Mouse (Mus musculus) retina, postnatal 1 day (tissue): Measurements from ENCODE around the gene Trmt1l.
"Not testable (repeated sequence)": the region's sequence is repeated elsewhere in the genome, so short reads cannot be mapped to it uniquely, and the experiment has no call there.

ENCODE experiments used
- DNase-seq: peaks from one replicate; pipeline ENCODE4 v3.0.0-alpha.2; 2012

Gene Trmt1l

DNA sequence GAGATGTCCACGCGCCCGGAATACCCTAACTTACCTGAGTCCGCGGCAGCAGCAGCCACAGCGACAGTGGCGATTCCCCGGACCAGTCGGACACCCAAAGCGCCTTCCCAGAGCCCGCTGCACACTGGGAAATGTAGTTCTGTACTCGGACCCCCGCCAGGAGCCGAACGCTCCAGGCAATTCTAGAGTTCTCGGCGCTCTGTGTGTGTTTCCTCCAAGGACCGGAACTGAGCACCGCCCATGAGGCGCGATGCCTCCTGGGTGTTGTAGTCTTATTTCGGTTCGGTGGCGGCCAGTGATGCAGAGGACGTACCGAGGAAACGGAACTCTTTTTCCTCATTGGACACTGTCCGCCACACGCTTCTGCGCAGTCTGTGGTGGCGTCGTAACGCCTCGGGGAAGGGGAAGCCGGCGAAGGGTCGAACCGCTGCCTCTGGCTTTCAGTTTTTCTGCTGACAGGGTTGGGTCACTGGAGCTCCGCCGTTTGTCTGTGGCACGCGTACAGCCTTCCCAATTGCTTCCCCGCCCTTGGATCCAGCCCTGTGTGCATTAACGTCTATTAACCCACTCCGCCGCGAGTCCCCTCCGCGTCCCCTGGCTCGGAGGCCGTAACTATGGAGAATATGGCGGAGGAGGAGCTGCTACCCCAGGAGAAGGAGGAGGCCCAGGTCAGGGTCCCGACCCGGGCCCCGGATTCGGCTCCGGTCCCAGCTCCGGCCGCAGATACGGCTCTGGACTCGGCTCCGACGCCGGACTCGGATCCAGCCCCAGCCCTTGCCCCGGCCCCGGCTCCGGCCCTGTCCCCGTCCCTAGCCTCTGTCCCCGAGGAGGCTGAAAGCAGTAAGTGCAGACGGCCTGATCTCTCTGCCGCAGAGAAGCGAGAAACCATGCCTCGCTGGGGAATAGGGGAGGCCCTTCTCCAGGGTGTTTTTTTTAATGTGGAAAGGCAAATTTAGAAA is at the start of gene Trmt1l, which contains the start of gene Swt1:
Gene Trmt1l, plus strand, starts transcription at position 280 of the 959 bp plus-strand sequence.
Gene Swt1, minus strand, starts transcription at position 193 of the 959 bp plus-strand sequence.
- DNase-seq = peak; percentile 100

DNA sequence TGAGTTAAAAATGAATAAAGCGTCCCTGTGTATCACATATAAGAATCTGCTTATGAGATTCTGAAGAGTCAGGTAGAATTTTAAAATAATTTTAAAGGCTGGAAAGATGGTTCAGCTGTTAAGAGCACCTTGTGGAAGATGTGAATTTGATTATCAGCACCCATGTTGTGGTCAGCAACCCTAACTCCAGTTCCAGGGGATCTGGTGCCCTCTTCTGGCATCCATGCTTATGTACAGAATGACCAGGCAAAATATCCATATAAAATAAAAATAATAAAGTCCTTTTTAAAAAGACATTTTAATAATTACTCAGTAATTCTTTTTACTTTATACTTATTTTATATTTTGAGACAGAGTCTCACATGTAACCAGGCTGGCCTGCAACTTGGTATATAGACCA is 38.3 kb upstream of the Trmt1l start:
- DNase-seq = peak; percentile 18

DNA sequence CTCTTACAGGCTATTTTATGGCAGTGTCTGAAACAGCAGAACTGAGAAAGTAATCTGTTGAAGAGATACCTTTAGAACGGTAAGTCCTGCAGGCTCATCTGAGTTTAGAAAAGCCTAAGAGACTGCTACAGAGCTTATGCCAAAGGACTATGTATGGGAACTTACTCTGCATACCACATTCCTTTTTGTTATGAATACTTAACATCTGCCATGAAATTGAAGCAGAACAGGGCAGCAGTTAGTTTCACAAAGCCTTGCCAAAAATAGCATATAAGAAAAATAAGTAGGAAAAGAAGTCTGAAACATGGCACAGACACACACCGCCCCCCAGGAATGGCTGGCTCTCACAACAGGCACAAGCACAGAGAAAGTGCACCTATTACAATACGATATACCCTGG is 18.5 kb upstream of the Trmt1l start:
- DNase-seq = no peak

DNA sequence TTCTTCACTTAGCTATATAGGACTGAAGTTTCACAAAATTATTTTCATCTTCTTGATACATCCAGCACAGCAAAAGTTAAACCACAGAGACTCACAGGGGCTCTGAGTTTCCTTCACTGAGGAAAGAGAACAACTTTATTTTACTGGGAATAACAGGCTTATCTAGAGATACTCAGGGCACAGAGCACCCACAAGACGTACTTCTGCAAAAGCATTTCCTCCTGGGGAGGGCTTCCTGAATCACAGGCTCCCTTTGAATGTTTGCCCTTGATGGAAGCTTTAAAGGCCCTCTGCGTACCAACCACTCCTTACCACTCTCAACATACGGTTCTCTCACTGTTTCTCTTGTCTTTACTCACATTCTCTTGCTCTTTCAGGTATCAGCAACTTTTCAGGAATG is 6.2 kb upstream of the Trmt1l start:
- DNase-seq = no peak

DNA sequence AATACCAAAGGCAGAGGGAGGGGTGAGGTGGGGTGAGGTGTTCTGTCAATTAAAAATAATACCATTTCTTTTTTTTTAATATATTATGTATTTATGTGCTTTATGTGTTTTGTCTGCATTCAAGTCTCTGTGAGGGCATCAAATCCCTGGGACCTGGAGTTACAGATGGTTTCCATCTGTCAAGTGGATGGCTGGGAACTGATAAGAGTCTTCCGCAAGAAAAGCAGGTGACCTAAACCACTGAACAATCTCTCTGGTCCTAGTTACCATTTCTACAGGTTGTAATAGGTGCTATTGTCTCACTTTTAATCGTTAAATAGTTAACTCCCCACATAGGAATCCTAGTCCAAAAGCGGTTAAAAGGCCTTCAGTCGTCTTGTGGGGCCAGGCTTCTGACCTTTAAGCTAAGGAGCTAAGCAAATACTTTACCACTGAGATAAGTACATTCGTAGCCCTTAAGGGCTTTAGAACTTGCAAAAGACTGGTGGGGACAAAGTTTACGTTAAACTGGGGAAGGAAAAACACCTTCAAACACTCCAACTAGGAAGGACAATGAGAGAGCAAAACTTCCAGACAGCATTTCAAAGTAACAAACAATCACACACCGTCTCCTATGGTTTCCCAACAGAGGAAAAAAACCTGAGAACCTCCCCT is 1.3 kb upstream of the Trmt1l start:
- no peak for DNase-seq

DNA sequence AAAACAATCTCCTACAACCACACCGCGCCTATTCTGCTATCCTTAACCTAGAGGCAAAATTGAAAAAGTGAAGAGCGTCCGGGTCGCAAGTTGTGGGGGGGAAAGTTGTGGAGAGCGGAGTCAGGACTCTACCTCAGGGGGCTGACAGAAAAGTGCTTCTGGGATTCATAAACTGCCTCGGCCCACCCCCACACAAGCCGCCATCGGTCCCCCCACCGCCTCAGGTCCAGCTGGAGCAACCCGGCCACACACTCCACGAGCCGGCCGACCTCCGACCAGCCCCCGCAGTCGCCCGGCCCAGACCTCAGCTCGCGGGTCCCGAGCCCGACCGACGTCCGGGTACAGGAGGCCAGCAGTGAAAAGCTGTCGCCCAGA is 467 bp upstream of the Trmt1l start:
- no peak for DNase-seq

DNA sequence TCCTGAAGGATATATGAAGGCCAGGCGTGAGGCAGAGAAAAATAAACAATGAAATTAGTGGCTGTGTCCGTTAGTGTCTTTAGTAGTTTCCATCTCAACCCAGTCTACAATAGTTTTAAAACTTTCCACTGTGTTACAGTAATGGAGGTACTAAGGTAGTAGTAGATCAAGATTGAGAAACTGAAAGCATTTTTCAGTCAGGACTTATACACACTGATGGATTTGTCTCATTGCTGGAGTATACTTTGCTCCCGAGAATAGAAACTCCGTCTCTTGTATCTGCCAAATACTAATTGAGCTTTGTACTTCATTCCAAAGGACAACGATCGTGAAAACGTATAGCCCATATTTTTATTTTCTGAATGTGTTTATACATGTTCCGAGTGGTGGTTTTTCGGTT is 974 bp downstream of the Trmt1l start:
- DNase-seq = no peak

DNA sequence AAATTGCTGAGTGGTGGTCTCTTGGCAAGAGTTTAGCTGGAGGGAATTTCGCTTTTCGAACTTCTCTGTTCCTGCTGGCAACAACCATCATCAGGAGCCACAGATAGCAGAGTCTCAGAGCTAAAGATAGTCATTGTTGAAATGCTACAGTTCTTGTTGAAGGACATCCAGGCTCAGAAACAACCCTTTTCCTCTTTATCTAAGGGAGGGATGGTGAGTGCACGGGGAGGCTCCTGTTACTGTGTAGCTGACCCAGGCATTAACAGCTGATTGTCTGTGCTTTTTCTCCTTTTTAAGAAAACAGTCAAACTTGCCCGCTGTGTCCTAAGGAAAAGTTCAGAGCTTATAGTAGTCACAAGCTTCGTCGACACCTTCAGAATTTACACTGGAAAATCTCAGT is 7.1 kb downstream of the Trmt1l start:
- no peak for DNase-seq

DNA sequence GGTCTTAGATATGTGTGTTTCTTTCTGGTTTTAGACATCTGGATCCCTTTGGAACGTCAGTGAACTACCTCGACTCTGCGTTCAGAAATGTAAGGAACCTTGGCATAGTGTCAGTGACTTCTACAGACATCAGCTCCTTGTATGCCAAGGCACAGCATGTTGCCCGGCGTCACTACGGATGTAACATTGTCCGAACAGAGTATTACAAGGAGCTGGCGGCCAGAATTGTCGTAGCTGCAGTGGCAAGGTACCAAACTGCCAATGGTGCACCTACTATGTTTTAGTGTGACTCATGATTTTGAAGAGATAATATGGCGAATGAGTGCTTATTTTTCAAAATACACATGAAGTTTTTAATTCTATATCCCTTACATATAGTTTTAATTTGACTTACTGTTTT is 21.5 kb downstream of the Trmt1l start:
- DNase-seq = no peak

DNA sequence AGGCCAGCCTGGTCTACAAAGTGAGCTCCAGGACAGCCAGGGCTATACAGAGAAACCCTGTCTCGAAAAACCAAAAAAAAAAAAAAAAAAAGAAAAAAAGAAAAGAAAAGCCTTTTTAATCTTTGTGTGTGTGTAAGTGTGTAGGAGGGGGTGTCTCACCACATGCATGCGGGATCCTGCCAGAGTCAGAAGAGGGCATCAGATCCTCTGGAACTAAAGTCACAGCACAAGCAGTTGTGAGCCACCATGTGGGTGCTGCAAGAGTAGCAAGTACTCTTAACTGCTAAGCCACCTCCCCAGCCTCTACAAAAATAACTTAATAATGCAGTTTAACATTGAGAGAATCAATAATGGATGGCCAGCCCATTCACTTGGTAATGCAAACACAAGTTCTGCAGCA is 22.5 kb downstream of the Trmt1l start:
- no peak for DNase-seq

DNA sequence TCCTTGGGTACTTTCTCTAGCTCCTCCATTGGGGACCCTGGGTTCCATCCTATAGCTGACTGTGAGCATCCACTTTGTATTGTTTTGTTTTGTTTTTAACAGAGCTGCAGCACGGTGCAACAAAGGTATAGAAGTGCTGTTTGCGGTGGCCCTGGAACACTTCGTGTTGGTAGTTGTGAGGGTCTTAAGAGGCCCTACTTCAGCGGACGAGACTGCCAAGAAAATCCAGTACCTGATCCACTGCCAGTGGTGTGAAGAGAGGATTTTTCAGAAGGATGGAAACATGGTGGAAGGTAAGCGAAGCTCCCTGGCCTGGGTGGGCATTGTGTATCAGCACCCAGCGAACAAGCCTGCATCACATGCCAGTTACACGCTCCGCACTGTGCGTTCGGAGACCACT is 23.6 kb downstream of the Trmt1l start:
- no peak for DNase-seq

DNA sequence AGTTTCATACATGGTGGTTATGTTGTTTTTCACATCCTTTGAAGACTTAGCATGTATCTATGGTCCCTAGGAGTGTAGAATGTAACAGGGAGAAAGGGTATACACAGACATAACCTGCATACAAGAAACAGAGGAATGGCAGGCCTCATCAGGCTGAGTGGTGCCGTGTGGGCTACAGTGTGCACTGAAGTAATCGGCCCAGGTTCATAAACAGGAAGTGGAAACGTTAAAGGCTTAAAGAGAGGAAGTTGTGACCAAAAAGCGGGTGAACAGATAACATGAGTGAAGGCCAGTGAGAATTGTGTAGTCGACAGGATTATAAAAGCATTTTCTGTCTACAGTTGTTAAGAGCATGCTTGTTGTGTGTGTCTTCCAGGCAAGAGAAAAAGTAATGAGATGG is 28.7 kb downstream of the Trmt1l start:
- no peak for DNase-seq

DNA sequence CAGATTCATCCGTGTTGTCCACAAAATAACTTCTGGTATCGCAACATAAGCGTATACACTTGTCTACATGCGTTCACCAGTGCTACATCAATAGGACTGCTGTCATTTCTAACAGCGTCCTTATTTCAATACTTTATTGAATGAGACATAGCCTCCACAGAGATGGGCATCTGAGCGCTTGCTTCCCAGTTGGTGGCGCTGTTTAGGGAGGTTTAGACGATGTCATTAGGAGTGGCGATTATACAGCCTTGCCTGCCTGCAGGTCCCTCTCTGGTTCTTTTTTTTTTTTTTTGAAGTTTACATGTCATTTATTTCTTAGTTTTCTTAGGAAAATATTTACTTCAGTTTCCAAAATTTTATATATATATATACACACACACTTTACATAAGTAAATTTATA is 32.9 kb downstream of the Trmt1l start:
- peak; percentile 35 for DNase-seq

DNA sequence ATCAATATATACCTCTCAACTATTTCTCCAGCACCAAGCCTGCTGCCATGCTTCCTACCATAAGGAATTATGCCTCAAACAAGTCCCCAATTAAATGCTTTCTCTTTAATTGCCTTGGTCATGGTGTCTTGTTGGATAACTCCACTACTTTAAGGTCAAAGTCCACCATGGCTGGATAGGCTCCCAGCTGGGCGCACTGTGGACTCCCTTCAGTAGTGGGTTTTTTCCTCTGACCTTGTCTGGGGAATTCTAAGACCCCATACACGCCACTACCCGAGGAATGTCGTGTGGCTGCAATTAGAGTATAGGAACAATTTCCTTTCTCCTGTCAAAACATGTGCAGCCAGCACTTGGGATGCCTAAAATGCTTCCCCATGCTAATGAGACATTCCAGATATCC is 36.6 kb downstream of the Trmt1l start:
- no peak for DNase-seq

DNA sequence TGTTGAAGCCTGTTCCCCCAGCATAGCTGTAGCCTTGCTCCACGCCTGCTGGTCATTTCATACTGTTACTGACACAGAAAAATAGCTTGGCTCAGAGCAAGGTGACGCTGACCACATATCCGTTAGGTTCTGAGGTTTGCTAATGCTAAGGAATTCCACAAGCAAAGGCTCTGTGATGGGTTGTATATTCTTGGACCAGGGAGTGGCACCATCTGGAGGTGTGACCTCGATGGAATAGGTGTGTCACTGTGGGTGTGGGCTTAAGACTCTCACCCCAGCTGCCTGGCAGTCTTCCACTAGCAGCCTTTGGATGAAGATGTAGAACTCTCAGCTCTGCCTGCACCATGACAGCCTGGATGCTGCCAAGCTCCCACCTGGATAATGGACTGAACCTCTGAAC is 38.2 kb downstream of the Trmt1l start:
- no peak for DNase-seq

DNA sequence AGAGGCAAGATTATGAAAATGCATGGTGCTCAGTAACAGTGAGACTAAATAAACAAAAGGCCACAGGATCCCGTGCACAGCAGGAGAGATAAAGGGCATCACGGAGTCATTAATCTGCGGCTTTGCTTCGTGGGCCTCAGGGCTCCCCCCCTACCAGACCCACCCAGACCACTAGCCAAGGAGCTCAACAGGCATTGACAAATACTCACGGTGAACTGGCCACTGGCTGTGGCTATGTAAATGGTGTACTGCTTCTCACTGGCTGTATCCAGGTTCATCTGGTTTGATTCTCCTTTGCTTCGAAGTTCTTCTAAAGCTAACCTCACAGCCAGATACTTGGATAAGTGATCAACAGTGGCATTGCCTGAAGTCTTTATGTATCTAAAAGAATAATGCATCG is 43.1 kb downstream of the Trmt1l start:
- DNase-seq = peak; percentile 17

DNA sequence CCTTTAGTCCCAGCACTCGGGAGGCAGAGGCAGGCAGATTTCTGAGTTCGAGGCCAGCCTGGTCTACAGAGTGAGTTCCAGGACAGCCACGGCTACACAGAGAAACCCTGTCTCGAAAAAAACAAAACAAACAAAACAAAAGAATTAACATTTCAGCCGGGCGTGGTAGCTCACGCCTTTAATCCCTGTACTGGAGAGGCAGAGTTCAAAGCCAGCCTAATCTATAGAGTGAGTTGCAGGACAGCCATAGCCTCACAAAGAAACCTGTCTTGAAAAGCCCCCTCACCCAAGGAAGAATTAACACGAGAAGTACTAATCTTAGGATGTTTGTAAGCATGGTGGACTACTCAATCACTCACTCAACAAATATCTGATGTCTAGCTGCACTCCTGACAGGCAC is 44.0 kb downstream of the Trmt1l start:
- not testable (repeated sequence) for DNase-seq

DNA sequence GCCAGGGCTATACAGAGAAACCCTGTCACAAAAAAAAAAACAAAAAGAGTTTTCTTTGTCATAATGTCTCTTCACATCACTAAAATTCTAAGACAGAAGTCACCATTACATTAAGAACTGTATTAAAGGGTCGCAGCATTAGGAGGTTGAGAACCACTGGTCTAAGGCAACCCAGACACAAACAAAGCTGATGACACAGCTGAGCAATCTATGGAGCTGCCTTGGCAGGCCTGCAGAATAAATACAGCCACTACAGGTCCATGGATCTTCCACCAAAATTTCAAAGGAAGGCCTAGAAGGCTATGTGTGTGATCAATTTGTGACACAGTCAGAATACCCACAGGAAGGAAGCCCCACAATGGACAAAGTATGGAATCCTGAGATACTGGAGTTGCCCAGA is 54.2 kb downstream of the Trmt1l start:
- no peak for DNase-seq

DNA sequence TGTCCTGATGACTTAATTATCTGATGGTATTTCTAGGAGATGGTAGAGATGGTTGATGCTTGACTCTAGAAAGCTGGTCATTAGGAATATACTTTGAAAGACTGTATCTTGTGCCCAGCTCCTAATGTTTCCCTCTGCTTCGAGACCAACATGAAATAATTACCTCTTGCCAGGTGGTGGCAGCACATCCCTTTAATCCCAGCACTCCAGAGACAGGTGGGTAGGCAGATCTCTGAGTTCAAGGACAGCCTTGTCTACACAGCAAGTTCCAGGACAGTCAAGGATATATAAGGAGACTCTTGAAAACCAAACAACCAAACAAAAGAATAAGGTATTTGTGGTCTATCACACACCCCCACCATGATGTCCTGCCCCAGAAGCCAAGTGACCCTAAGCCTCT is 55.2 kb downstream of the Trmt1l start:
- DNase-seq = no peak

DNA sequence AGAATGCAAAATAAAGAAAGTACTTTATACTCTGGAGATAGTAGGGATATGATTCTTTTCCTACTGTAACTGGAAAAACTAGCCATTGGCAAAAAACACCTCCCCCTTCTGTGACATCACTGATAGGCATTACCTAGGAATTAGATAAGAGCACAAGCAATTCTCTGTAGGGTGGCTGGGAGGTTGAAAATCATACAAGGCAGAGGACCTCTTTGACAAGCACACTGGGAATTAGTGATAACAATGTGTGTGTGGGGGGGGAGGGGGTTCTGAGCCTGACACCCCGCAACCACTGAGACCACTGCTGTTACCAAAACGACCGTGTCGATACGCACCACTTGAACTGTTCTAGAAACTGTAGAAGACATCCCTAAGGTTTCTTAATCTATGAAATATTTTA is 56.4 kb downstream of the Trmt1l start:
- DNase-seq = no peak

DNA sequence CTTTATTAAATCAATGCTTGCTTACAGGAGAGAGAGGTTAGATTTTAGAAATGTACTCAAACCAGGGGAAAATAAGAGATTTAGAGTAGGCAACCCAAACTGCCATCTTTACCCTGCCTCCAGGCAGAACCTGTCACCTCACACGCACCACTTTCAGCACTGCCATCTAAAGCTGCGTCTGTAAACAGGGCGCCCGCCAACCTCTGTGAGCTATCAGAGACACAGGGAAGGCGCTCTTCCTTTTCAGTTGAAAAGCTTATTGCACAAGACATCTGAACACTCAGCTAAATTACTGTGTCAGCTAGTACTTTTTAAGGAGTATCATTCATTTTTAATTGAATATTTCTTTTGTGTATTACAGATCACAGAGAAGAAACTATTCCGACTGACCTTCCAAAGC is 61.5 kb downstream of the Trmt1l start:
- no peak for DNase-seq

DNA sequence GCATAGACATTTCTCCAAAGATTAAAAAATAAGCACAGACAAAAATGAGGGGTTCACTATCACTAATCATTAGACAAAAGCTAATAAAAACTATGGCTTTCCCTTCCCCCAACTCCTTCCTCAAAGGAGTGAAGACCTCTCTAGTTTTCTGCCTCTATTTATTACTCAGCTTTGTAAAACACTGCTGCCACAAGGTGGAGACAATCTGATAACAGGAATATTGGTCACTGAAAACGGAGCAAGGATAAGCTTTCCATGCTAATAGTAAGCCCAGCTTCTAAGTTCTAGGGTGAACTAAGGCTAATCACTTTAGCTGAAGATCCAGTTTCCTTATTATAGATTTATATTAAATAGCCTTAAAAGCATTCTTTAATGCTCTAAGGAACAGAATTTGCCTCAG is 64.1 kb downstream of the Trmt1l start:
- DNase-seq = peak; percentile 26

DNA sequence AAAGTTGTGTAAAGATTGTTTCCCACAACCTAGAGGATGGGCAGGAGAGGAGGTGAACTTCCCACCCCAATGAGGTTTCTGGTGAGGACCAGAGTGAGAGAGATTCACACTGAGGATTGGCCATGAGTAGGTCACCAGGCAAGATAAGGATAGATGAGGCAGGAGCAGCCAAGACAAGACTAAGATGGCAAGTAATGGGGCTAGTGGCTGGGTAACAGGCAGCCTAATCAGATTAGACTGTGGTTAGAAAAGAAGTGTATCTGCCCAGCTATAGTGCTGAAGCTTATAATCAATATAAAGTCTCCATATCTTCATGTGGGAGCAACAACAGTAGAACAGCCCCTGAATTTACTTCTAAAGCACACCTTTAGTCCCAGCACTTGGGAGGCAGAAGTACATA is 65.5 kb downstream of the Trmt1l start:
- DNase-seq = no peak

DNA sequence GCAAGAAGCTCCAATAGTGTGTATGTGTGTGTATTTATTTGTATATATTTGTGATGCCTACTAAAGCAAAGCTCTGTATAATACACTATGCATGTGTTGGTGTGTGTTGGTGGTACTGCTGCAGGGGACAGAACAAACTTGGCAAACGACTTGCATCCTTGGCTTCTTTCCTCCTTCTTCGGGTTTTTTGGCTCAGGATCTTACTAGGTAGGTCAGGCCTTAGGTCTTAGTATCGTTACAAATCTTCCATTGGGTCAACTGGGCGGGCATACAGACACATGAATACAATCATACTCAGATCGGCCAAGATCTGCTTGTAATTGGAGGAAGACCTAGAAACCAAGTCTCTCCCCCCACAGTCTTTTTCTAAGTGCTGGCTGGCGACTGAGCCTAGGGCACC is 66.4 kb downstream of the Trmt1l start:
- DNase-seq = no peak
